Mouse (Mus musculus): Measurements from ENCODE around the gene Inpp5f. TPM values are rescaled to one million over a fixed set of nuclear protein-coding genes. Genes with fewer than 3 reads are reported as not detected.

Gene Inpp5f
- polyA plus RNA-seq, 1 experiment from 2014 or later: 32.9 TPM

- peak overlapping the region; percentile 30; the same call in 1 of the 2 replicates for H3K9ac ChIP-seq (ENCODE audit: low read length)
- H3K27ac ChIP-seq (replicated peaks; ENCODE audit: low read depth, low read length): no peak overlapping the region
- H3K4me1 ChIP-seq (ENCODE audit: control insufficient read depth, insufficient read depth, low read length): no peaks in the 10 kb centered on the region
- H3K9me3 ChIP-seq (ENCODE audit: control insufficient read depth, low read length): no peaks in the 10 kb centered on the region
- H3K27me3 ChIP-seq (ENCODE audit: control insufficient read depth, insufficient read depth, low read length): no peaks in the 10 kb centered on the region
- H3K4me3 ChIP-seq (ENCODE audit: low read depth, low read length): peak overlapping the region; percentile 80; the same call in 1 of the 2 replicates
- peak overlapping the region; percentile 84 for H3K4me2 ChIP-seq (ENCODE audit: low read depth, severe bottlenecking)
- H3K36me3 ChIP-seq (ENCODE audit: control insufficient read depth, insufficient read depth, low read length): no peaks in the 10 kb centered on the region
- no peak for ATAC-seq (ENCODE audit: insufficient number of reproducible peaks, low FRiP score, low TSS enrichment, low read depth)
- no peak for DNase-seq (ENCODE audit: low spot score)
- 88% methylated on average over 6 of the region's 6 CpGs for WGBS
These were observed 638 bp upstream of the Inpp5f start for GRCm38 (mm10) chr7:128610490-128610889.

DNA sequence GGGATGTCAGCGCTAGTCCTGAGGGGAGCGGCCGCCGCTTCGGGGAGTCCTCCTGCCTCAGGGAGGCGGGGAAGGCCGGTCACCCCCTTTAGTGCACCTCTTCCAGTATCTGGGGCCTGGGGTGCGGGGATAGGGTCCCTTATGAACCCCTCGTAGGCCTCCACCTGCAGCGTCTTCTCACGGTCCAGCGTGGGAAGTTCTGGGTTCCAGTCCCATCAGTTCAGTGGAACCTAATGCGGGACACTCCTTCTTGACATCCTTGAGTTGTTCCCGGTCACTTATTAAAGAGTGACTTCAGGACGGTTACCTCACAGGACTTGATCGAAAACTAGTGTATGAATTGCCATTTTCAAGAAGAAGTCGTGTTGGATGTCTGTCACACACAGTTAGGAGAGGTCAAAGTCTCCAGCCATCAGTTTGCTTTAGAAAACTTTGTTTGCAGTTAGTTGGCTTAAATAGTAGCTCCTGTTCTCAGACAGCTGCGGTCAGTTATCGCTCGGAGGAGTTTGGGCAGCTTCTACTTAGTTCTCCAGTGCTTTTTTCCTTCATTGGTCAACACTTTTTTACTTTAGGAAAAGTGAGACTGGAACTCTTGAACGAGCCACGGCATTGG is 777 bp downstream of the Inpp5f start:
- peak overlapping the region; percentile 79 for H3K9ac ChIP-seq (ENCODE audit: low read length)
- no peaks in the 10 kb centered on the region for H3K36me3 ChIP-seq (ENCODE audit: control insufficient read depth, insufficient read depth, low read length)
- H3K4me1 ChIP-seq (ENCODE audit: control insufficient read depth, insufficient read depth, low read length): no peaks in the 10 kb centered on the region
- ATAC-seq (ENCODE audit: insufficient number of reproducible peaks, low FRiP score, low TSS enrichment, low read depth) (no peak), DNase-seq (ENCODE audit: low spot score) (no peak)
- WGBS: 22% methylated on average over 22 of the region's 22 CpGs
- H3K4me3 ChIP-seq (ENCODE audit: low read depth, low read length): peak overlapping the region; percentile 80
- peak overlapping the region; percentile 84 for H3K4me2 ChIP-seq (ENCODE audit: low read depth, severe bottlenecking)
- H3K27me3 ChIP-seq (ENCODE audit: control insufficient read depth, insufficient read depth, low read length): no peaks in the 10 kb centered on the region
- no peaks in the 10 kb centered on the region for H3K9me3 ChIP-seq (ENCODE audit: control insufficient read depth, low read length)
- 0 out of 2 replicates have a peak overlapping the region, but pooled peaks have one; percentile 36 for H3K27ac ChIP-seq (replicated peaks; ENCODE audit: low read depth, low read length)

DNA sequence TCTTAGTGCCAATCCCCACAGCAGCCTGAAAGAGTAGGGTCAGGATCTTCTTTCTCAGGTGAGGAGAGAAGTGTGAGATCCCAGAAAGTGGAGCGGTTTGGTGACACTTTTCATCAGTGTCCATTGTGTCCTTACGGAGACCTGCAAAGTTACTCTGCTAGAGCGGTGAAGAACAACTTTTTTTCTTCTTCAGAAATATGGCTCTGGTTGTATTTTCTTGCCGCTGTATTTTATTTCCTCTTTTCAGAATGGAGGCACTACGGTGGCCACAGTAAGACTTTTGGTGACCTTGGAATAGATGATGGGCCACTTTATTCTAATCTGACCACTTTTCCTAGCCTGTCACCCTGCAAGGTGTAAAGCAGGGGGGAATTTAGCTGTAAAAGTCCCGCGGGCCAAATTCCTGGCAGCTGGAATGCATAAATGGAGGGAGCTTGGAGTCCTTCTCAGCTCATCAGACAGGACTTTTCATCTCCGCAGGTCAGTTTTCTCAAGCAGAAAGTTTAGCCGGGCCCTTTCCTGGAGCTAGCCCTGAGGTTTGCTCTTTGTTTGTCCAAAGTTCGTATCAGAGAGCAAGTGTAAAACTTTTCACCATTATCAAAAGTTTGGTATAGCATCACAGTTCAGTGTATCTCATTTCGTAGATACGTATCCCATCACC is 1.5 kb downstream of the Inpp5f start:
- Histone ChIP-seq H3K36me3 (ENCODE audit: control insufficient read depth, insufficient read depth, low read length) (no peaks in the 10 kb centered on the region), H3K27ac (replicated peaks; ENCODE audit: low read depth, low read length) (no peak overlapping the region), H3K4me2 (ENCODE audit: low read depth, severe bottlenecking) (no peak overlapping the region), H3K4me3 (ENCODE audit: low read depth, low read length) (no peak overlapping the region), H3K9ac (ENCODE audit: low read length) (no peak overlapping the region), H3K9me3 (ENCODE audit: control insufficient read depth, low read length) (no peaks in the 10 kb centered on the region), H3K4me1 (ENCODE audit: control insufficient read depth, insufficient read depth, low read length) (no peaks in the 10 kb centered on the region), H3K27me3 (ENCODE audit: control insufficient read depth, insufficient read depth, low read length) (no peaks in the 10 kb centered on the region)
- 70% methylated on average over 12 of the region's 12 CpGs for WGBS
- ATAC-seq (ENCODE audit: insufficient number of reproducible peaks, low FRiP score, low TSS enrichment, low read depth) (no peak), DNase-seq (ENCODE audit: low spot score) (no peak)

- H3K9ac ChIP-seq (ENCODE audit: low read length): no peak overlapping the region
- no peaks in the 10 kb centered on the region for H3K4me1 ChIP-seq (ENCODE audit: control insufficient read depth, insufficient read depth, low read length)
- no peaks in the 10 kb centered on the region for H3K9me3 ChIP-seq (ENCODE audit: control insufficient read depth, low read length)
- DNase-seq (ENCODE audit: low spot score): no peak
- no peaks in the 10 kb centered on the region for H3K36me3 ChIP-seq (ENCODE audit: control insufficient read depth, insufficient read depth, low read length)
- ATAC-seq (ENCODE audit: insufficient number of reproducible peaks, low FRiP score, low TSS enrichment, low read depth): no peak
- no peaks in the 10 kb centered on the region for H3K27me3 ChIP-seq (ENCODE audit: control insufficient read depth, insufficient read depth, low read length)
- H3K27ac ChIP-seq (replicated peaks; ENCODE audit: low read depth, low read length): no peak overlapping the region
- no peak overlapping the region for H3K4me3 ChIP-seq (ENCODE audit: low read depth, low read length)
- H3K4me2 ChIP-seq (ENCODE audit: low read depth, severe bottlenecking): no peak overlapping the region
- 85% methylated on average over 2 of the region's 2 CpGs for WGBS
These were observed 2.5 kb downstream of the Inpp5f start for GRCm38 (mm10) chr7:128613578-128613977.

DNA sequence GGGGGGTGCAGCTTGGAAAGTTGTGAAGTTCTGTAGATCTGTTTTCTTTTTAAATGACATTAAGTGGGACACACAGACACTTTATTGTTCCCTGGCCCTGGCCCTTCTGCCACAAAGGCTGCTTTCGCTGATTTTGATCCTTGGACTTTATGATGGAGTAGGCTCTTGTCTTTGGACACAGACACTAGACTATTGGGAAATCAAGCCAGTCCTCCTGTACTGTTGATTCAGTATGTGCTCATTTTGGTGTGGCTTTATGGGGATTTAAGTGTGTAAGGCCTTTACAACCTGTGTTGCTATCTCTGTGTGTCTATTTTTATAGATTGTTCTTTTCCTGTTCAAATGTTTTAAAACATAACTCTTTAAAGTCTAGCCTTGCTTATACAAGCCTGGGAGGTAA is 6.5 kb downstream of the Inpp5f start:
- Histone ChIP-seq H3K4me1 (ENCODE audit: control insufficient read depth, insufficient read depth, low read length) (0 out of 2 replicates have a peak, but pooled peaks cover 2% of the 10 kb centered on the region), H3K4me3 (ENCODE audit: low read depth, low read length) (no peak overlapping the region), H3K36me3 (ENCODE audit: control insufficient read depth, insufficient read depth, low read length) (no peaks in the 10 kb centered on the region), H3K27ac (replicated peaks; ENCODE audit: low read depth, low read length) (no peak overlapping the region), H3K27me3 (ENCODE audit: control insufficient read depth, insufficient read depth, low read length) (no peaks in the 10 kb centered on the region), H3K4me2 (ENCODE audit: low read depth, severe bottlenecking) (no peak overlapping the region), H3K9me3 (ENCODE audit: control insufficient read depth, low read length) (no peaks in the 10 kb centered on the region), H3K9ac (ENCODE audit: low read length) (no peak overlapping the region)
- ATAC-seq (ENCODE audit: insufficient number of reproducible peaks, low FRiP score, low TSS enrichment, low read depth): no peak
- WGBS: 85% methylated on average over 1 of the region's 1 CpGs
- no peak for DNase-seq (ENCODE audit: low spot score)

GRCm38 (mm10) chr7:128620178-128620577 is 9.1 kb downstream of the Inpp5f start:
- no peak overlapping the region for H3K4me2 ChIP-seq (ENCODE audit: low read depth, severe bottlenecking)
- WGBS: 88% methylated on average over 1 of the region's 1 CpGs
- no peak for ATAC-seq (ENCODE audit: insufficient number of reproducible peaks, low FRiP score, low TSS enrichment, low read depth)

DNA sequence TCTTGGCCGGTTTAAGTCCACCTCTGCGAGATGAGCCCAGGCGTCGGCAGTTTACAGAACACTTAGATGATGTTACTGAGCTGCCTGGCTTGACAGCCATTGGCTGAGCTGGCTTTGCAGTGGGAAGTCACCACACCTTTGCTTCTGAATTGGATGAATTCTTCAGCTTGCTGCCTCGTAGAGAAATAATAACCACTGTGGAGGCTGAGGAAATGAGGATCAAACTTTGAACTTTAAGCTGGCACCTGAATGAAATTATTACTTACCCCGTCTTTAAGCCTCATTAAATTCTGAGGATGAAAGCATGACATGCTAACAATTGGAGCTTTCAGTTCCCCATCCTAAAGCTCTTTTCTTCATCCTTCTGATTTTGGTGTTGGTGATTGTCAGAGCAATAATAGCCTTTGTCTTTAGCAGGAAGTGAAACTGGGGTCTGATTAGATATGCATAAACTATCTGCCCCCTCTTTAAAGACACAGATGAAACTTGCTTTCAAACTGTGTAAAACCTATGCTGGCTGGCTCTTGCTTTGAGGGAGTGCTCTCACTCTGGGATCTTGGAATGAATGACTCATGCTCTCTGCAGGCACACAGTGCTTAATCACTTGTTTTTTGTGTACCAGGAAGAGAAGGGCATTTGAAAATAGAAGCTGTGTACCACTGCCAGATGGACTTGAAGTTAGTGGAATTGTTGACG is 11.3 kb downstream of the Inpp5f start:
- DNase-seq (ENCODE audit: low spot score) (no peak), ATAC-seq (ENCODE audit: insufficient number of reproducible peaks, low FRiP score, low TSS enrichment, low read depth) (no peak)
- no peaks in the 10 kb centered on the region for H3K36me3 ChIP-seq (ENCODE audit: control insufficient read depth, insufficient read depth, low read length)
- no peak overlapping the region for H3K4me2 ChIP-seq (ENCODE audit: low read depth, severe bottlenecking)
- no peaks in the 10 kb centered on the region for H3K27me3 ChIP-seq (ENCODE audit: control insufficient read depth, insufficient read depth, low read length)
- H3K9ac ChIP-seq (ENCODE audit: low read length): no peak overlapping the region
- 70% methylated on average over 7 of the region's 7 CpGs for WGBS
- no peak overlapping the region for H3K27ac ChIP-seq (replicated peaks; ENCODE audit: low read depth, low read length)
- H3K4me1 ChIP-seq (ENCODE audit: control insufficient read depth, insufficient read depth, low read length): 0 out of 2 replicates have a peak, but pooled peaks cover 2% of the 10 kb centered on the region
- no peak overlapping the region for H3K4me3 ChIP-seq (ENCODE audit: low read depth, low read length)
- no peaks in the 10 kb centered on the region for H3K9me3 ChIP-seq (ENCODE audit: control insufficient read depth, low read length)

More at GRCm38 (mm10) chr7:128620178-128620577, 9.1 kb downstream of the Inpp5f start:
- no peaks in the 10 kb centered on the region for H3K36me3 ChIP-seq (ENCODE audit: control insufficient read depth, insufficient read depth, low read length)
- H3K27me3 ChIP-seq (ENCODE audit: control insufficient read depth, insufficient read depth, low read length): no peaks in the 10 kb centered on the region
- H3K4me3 ChIP-seq (ENCODE audit: low read depth, low read length): no peak overlapping the region
- no peak for DNase-seq (ENCODE audit: low spot score)
- no peak overlapping the region for H3K9ac ChIP-seq (ENCODE audit: low read length)
- no peak overlapping the region for H3K27ac ChIP-seq (replicated peaks; ENCODE audit: low read depth, low read length)
- no peaks in the 10 kb centered on the region for H3K9me3 ChIP-seq (ENCODE audit: control insufficient read depth, low read length)
- 0 out of 2 replicates have a peak, but pooled peaks cover 2% of the 10 kb centered on the region for H3K4me1 ChIP-seq (ENCODE audit: control insufficient read depth, insufficient read depth, low read length)

DNA sequence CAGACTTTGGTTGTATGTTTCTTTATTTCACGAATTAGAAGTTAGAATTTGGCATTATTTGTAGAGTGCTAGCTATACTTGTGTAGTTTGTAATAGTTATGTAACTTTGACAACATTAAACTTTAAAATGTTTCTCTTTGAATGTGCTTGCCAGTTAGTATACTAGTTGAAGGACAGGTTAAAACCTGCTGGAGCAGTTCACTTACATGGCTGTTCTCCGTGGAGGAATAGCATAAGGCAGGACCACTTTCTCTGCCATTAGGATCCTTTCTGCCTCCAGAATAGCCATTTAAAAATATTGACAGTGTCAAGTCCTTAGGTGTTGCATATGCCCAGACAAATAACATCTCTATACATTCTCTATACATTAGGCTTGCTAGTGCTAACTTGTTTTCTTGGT is 11.9 kb downstream of the Inpp5f start:
- H3K36me3 ChIP-seq (ENCODE audit: control insufficient read depth, insufficient read depth, low read length): no peaks in the 10 kb centered on the region
- H3K27ac ChIP-seq (replicated peaks; ENCODE audit: low read depth, low read length): no peak overlapping the region
- 76% methylated on average over 2 of the region's 2 CpGs for WGBS
- no peaks in the 10 kb centered on the region for H3K9me3 ChIP-seq (ENCODE audit: control insufficient read depth, low read length)
- no peak overlapping the region for H3K9ac ChIP-seq (ENCODE audit: low read length)
- no peak overlapping the region for H3K4me3 ChIP-seq (ENCODE audit: low read depth, low read length)
- no peaks in the 10 kb centered on the region for H3K27me3 ChIP-seq (ENCODE audit: control insufficient read depth, insufficient read depth, low read length)
- H3K4me2 ChIP-seq (ENCODE audit: low read depth, severe bottlenecking): no peak overlapping the region
- H3K4me1 ChIP-seq (ENCODE audit: control insufficient read depth, insufficient read depth, low read length): 0 out of 2 replicates have a peak, but pooled peaks cover 2% of the 10 kb centered on the region
- ATAC-seq (ENCODE audit: insufficient number of reproducible peaks, low FRiP score, low TSS enrichment, low read depth): no peak
- no peak for DNase-seq (ENCODE audit: low spot score)
